In the genomic region with DNA sequence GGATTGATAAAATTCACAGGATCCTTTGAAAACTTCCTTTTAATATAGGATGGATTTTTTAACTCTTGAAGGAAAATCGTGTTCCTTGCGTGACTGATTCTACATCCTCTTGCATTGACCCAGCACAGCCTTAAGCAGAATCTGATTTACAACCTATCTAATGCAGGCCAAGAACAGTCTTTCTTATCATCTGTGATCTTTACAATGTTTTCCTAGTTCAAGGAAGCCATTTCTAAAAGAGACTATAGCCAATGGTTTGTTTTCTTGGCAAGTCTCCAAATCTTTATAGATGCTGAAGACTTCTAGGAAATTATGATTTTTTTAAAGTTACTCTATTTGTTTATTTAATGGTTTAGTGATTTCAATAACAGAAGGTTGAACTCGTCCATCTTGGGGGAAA, we compare ENCODE assay signal across 23 mouse cellular contexts. TPM values are rescaled to one million over a fixed set of nuclear protein-coding genes. Genes with fewer than 3 reads are reported as not detected.
DNase-seq lines count a peak whose midpoint lies in the region; ATAC-seq and TF ChIP-seq lines count a peak whose summit lies in the region.
"Had no signal": no experiment of that assay in that cellular context is flagged by ENCODE, and none has a peak within 500 bp of the region (broad histone marks: within the 10 kb centered on the region; RNA-seq: fewer than 3 reads in every experiment).

No protein-coding gene starts in this region.

- DNase-seq in lung, embryonic 14.5 days: peak; percentile 32
- DNase-seq in lung, adult 18-20 months: no peak
- DNase-seq in gastrocnemius, postnatal 4 days (ENCODE audit: low spot score in 2 of 2): no peak
- DNase-seq: adrenal gland, adult 8-10 months; adrenal gland, postnatal 14 days; adrenal gland, postnatal 36 days; B cell, adult 2 months; cerebellum, adult 11-12 months; cerebellum, adult 2 months; cerebellum, adult 9-10 months; cerebellum, postnatal 10 days; cerebellum, postnatal 25 days had no signal

- H3K4me1 ChIP-seq in intestine, embryonic 15.5 days (replicated peaks): peaks cover 6% of the 10 kb centered on the region; the same call in 1 of the 2 replicates
- H3K4me1 ChIP-seq in intestine, postnatal 0 days (replicated peaks; ENCODE audit: control insufficient read depth, insufficient read depth, low read length): no peaks in the 10 kb centered on the region
- H3K4me1 ChIP-seq in lung, embryonic 14.5 days (ENCODE audit: insufficient read depth): no peaks in the 10 kb centered on the region
- H3K4me1 ChIP-seq: forebrain, embryonic 13.5 days; forebrain, embryonic 15.5 days had no signal

- no peaks in the 10 kb centered on the region for H3K9me3 ChIP-seq in intestine, embryonic 15.5 days
- no peaks in the 10 kb centered on the region for H3K9me3 ChIP-seq in intestine, postnatal 0 days (ENCODE audit: control insufficient read depth)
- H3K9me3 ChIP-seq in lung, embryonic 14.5 days (ENCODE audit: low read depth, low read length): no peaks in the 10 kb centered on the region
- H3K9me3 ChIP-seq: embryonic facial prominence, embryonic 10.5 days; embryonic facial prominence, embryonic 12.5 days; forebrain, embryonic 13.5 days; forebrain, embryonic 15.5 days; G1E had no signal

- no peaks in the 10 kb centered on the region for H3K36me3 ChIP-seq in intestine, embryonic 15.5 days
- no peaks in the 10 kb centered on the region for H3K36me3 ChIP-seq in intestine, postnatal 0 days (ENCODE audit: control insufficient read depth, insufficient read depth)
- H3K36me3 ChIP-seq in lung, embryonic 14.5 days (ENCODE audit: insufficient read depth): no peaks in the 10 kb centered on the region
- H3K36me3 ChIP-seq: embryonic facial prominence, embryonic 10.5 days; embryonic facial prominence, embryonic 12.5 days; forebrain, embryonic 15.5 days had no signal

- no peak overlapping the region for H3K9ac ChIP-seq in intestine, embryonic 15.5 days
- no peak overlapping the region for H3K9ac ChIP-seq in intestine, postnatal 0 days (ENCODE audit: low read depth, low read length)
- no peak overlapping the region for H3K9ac ChIP-seq in lung, embryonic 14.5 days
- H3K9ac ChIP-seq: embryonic facial prominence, embryonic 12.5 days; forebrain, embryonic 13.5 days; forebrain, embryonic 15.5 days had no signal

- no peak overlapping the region for H3K4me2 ChIP-seq in intestine, embryonic 15.5 days (replicated peaks)
- H3K4me2 ChIP-seq in intestine, postnatal 0 days (replicated peaks; ENCODE audit: low read depth): no peak overlapping the region
- H3K4me2 ChIP-seq in lung, embryonic 14.5 days: no peak overlapping the region
- H3K4me2 ChIP-seq: embryonic facial prominence, embryonic 12.5 days; forebrain, embryonic 13.5 days; forebrain, embryonic 15.5 days had no signal

- no peak overlapping the region for H3K4me3 ChIP-seq in intestine, embryonic 15.5 days (replicated peaks)
- H3K4me3 ChIP-seq in intestine, postnatal 0 days (ENCODE audit: low read depth, low read length): no peak overlapping the region
- H3K4me3 ChIP-seq in lung, embryonic 14.5 days (ENCODE audit: low read depth, low read length): no peak overlapping the region
- H3K4me3 ChIP-seq: embryonic facial prominence, embryonic 10.5 days; embryonic facial prominence, embryonic 12.5 days; forebrain, embryonic 13.5 days; forebrain, embryonic 15.5 days had no signal

- peak; percentile 63; the same call in 1 of the 2 replicates for ATAC-seq in intestine, embryonic 15.5 days
- no peak for ATAC-seq in intestine, postnatal 0 days
- no peak for ATAC-seq in lung, embryonic 14.5 days (ENCODE audit: insufficient read depth)
- ATAC-seq: activated CD4-positive, CD25-positive, alpha-beta regulatory T cell, adult 4 months; CD4-positive, CD25-positive, alpha-beta regulatory T cell, adult 4 months; forebrain, embryonic 13.5 days; forebrain, embryonic 15.5 days; Patski had no signal

- TF ChIP-seq CTCF in intestine, postnatal 0 days (IDR thresholded peaks at IDR 0.05; ENCODE audit: low read depth): no peak
- TF ChIP-seq CTCF in lung, embryonic 14.5 days (IDR thresholded peaks at IDR 0.05; ENCODE audit: low read depth): no peak

- 56% methylated on average over 3 of the region's 3 CpGs for WGBS in intestine, embryonic 15.5 days
- WGBS in intestine, postnatal 0 days: 39% methylated on average over 3 of the region's 3 CpGs
- 75% methylated on average over 3 of the region's 3 CpGs for WGBS in lung, embryonic 14.5 days

- no peaks in the 10 kb centered on the region for H3K27me3 ChIP-seq in intestine, embryonic 15.5 days (replicated peaks)
- no peaks in the 10 kb centered on the region for H3K27me3 ChIP-seq in intestine, postnatal 0 days (replicated peaks; ENCODE audit: control insufficient read depth, insufficient read depth, low read length)
- H3K27me3 ChIP-seq in lung, embryonic 14.5 days (ENCODE audit: insufficient read depth, low read length): no peaks in the 10 kb centered on the region
- H3K27me3 ChIP-seq: CH12.LX; embryonic facial prominence, embryonic 12.5 days; forebrain, embryonic 13.5 days; forebrain, embryonic 15.5 days; Patski had no signal

- no peak overlapping the region for H3K27ac ChIP-seq in intestine, embryonic 15.5 days
- H3K27ac ChIP-seq in intestine, postnatal 0 days (ENCODE audit: low read depth, low read length): no peak overlapping the region
- no peak overlapping the region for H3K27ac ChIP-seq in lung, embryonic 14.5 days (ENCODE audit: low read depth)
- H3K27ac ChIP-seq: embryonic facial prominence, embryonic 10.5 days; embryonic facial prominence, embryonic 12.5 days; forebrain, embryonic 13.5 days; forebrain, embryonic 15.5 days had no signal

RNA-seq across cellular contexts. Expression of a gene that starts 19.3 kb away (rescaled TPM):
- 33.0 and 34.0 TPM in 2 replicates for polyA plus RNA-seq in intestine, embryonic 15.5 days (2015; fragmentation: Nextera tagmentation; extraction: Ambion mirVana)
- polyA plus RNA-seq in intestine, postnatal 0 days (2015; fragmentation: Nextera tagmentation; extraction: Ambion mirVana): 32.1 and 35.4 TPM in 2 replicates
- polyA plus RNA-seq in lung, embryonic 14.5 days (2014; fragmentation: Nextera tagmentation; extraction: Ambion mirVana): 29.0 and 29.2 TPM in 2 replicates
- 10 to 100 TPM; 55.5 to 76.5 TPM for total RNA-seq in gastrocnemius, postnatal 4 days (2021)
